Mouse (Mus musculus) heart, embryonic 10.5 days (tissue): ENCODE measurements at regions not wholly inside any gene's neighbourhood (a gene's known extent, or its start where the extent isn't known, plus 50 kb on each side); places are given as distances from the start of the nearest gene placed in this dataset.

Experiments used
- DNase-seq: peaks from one replicate; pipeline ENCODE4 v3.0.0-alpha.2; 2017; ENCODE audit warnings: low spot score
- H3K27ac ChIP-seq: fragments of 300-500 bp; sonication (generic); 2 replicates; pipeline ENCODE4 v1.5.1; 2016; ENCODE audit warnings: mild to moderate bottlenecking
- H3K27me3 ChIP-seq: fragments of 300-500 bp; sonication (generic); 2 replicates; pipeline ENCODE4 v1.6.1; 2016; ENCODE audit warnings: mild to moderate bottlenecking; ENCODE audit not compliant: poor library complexity, insufficient read depth, severe bottlenecking
- H3K36me3 ChIP-seq: fragments of 300-500 bp; sonication (generic); 2 replicates; pipeline ENCODE4 v1.6.1; 2016; ENCODE audit warnings: mild to moderate bottlenecking, moderate library complexity
- H3K4me1 ChIP-seq: fragments of 300-500 bp; sonication (generic); 2 replicates; pipeline ENCODE4 v1.6.1; 2016; ENCODE audit warnings: mild to moderate bottlenecking
- H3K4me3 ChIP-seq: fragments of 300-500 bp; sonication (generic); 2 replicates; pipeline ENCODE4 v1.5.1; 2016; ENCODE audit warnings: mild to moderate bottlenecking, moderate library complexity
- H3K9me3 ChIP-seq: fragments of 300-500 bp; sonication (generic); 2 replicates; pipeline ENCODE4 v1.6.1; 2016; ENCODE audit warnings: mild to moderate bottlenecking, moderate library complexity
- WGBS: fragments of 180-500 bp; shearing (Covaris S2); methylation state at CpG from one replicate; pipeline ENCODE4 v1.1.7; 2016; 5-methylcytosine and 5-hydroxymethylcytosine counted together

GRCm38 (mm10) chr1:137079401-137080003 is 119.3 kb upstream of the Nr5a2 start:
- Histone ChIP-seq H3K4me3 (no peak overlapping the region), H3K27me3 (no peaks in the 10 kb centered on the region), H3K36me3 (no peaks in the 10 kb centered on the region), H3K9me3 (no peaks in the 10 kb centered on the region), H3K4me1 (peaks cover 11% of the 10 kb centered on the region), H3K27ac (no peak overlapping the region)
- no peak for DNase-seq
- WGBS: 38% methylated on average over 11 of the region's 11 CpGs

GRCm38 (mm10) chr1:137074787-137075186 is 114.5 kb upstream of the Nr5a2 start:
- WGBS: 20% methylated on average over 9 of the region's 9 CpGs
- Histone ChIP-seq H3K9me3 (no peaks in the 10 kb centered on the region), H3K27ac (no peak overlapping the region), H3K4me1 (peaks cover 19% of the 10 kb centered on the region), H3K4me3 (no peak overlapping the region), H3K27me3 (no peaks in the 10 kb centered on the region), H3K36me3 (no peaks in the 10 kb centered on the region)
- no peak for DNase-seq

GRCm38 (mm10) chr1:137073857-137074572 is 113.8 kb upstream of the Nr5a2 start:
- Histone ChIP-seq H3K36me3 (no peaks in the 10 kb centered on the region), H3K4me1 (peaks cover 11% of the 10 kb centered on the region), H3K9me3 (no peaks in the 10 kb centered on the region), H3K27ac (0 out of 2 replicates have a peak overlapping the region, but pooled peaks have one; percentile 18), H3K4me3 (no peak overlapping the region), H3K27me3 (no peaks in the 10 kb centered on the region)
- DNase-seq: no peak
- WGBS: 29% methylated on average over 8 of the region's 8 CpGs

GRCm38 (mm10) chr1:137060914-137061313 is 100.7 kb upstream of the Nr5a2 start:
- Histone ChIP-seq H3K4me3 (no peak overlapping the region), H3K4me1 (no peaks in the 10 kb centered on the region), H3K36me3 (no peaks in the 10 kb centered on the region), H3K9me3 (no peaks in the 10 kb centered on the region), H3K27me3 (no peaks in the 10 kb centered on the region), H3K27ac (no peak overlapping the region)
- no peak for DNase-seq
- 84% methylated on average over 4 of the region's 4 CpGs for WGBS

GRCm38 (mm10) chr1:137053134-137053533 is 92.9 kb upstream of the Nr5a2 start:
- no peaks in the 10 kb centered on the region for H3K27me3 ChIP-seq
- H3K27ac ChIP-seq: no peak overlapping the region
- H3K36me3 ChIP-seq: no peaks in the 10 kb centered on the region
- H3K4me3 ChIP-seq: no peak overlapping the region
- no peak for DNase-seq
- no peaks in the 10 kb centered on the region for H3K4me1 ChIP-seq
- H3K9me3 ChIP-seq: no peaks in the 10 kb centered on the region

- Histone ChIP-seq H3K4me3 (no peak overlapping the region), H3K9me3 (no peaks in the 10 kb centered on the region), H3K27ac (no peak overlapping the region), H3K27me3 (no peaks in the 10 kb centered on the region), H3K4me1 (no peaks in the 10 kb centered on the region), H3K36me3 (no peaks in the 10 kb centered on the region)
- DNase-seq: no peak
- WGBS: 91% methylated on average over 13 of the region's 13 CpGs
These were observed 91.3 kb upstream of the Nr5a2 start for GRCm38 (mm10) chr1:137051515-137051914.

GRCm38 (mm10) chr1:137044076-137044475 is 83.8 kb upstream of the Nr5a2 start:
- H3K4me3 ChIP-seq: no peak overlapping the region
- no peaks in the 10 kb centered on the region for H3K9me3 ChIP-seq
- no peak for DNase-seq
- H3K36me3 ChIP-seq: no peaks in the 10 kb centered on the region
- 78% methylated on average over 6 of the region's 6 CpGs for WGBS
- H3K27ac ChIP-seq: no peak overlapping the region
- H3K27me3 ChIP-seq: no peaks in the 10 kb centered on the region
- no peaks in the 10 kb centered on the region for H3K4me1 ChIP-seq

- Histone ChIP-seq H3K27ac (no peak overlapping the region), H3K4me1 (no peaks in the 10 kb centered on the region), H3K9me3 (no peaks in the 10 kb centered on the region), H3K36me3 (no peaks in the 10 kb centered on the region), H3K27me3 (no peaks in the 10 kb centered on the region), H3K4me3 (no peak overlapping the region)
- DNase-seq: no peak
- WGBS: 86% methylated on average over 17 of the region's 17 CpGs
These were observed 82.3 kb upstream of the Nr5a2 start for GRCm38 (mm10) chr1:137042414-137043010.

GRCm38 (mm10) chr1:137040898-137041297 is 80.7 kb upstream of the Nr5a2 start:
- Histone ChIP-seq H3K36me3 (no peaks in the 10 kb centered on the region), H3K27ac (no peak overlapping the region), H3K4me3 (no peak overlapping the region), H3K9me3 (no peaks in the 10 kb centered on the region), H3K27me3 (no peaks in the 10 kb centered on the region), H3K4me1 (no peaks in the 10 kb centered on the region)
- DNase-seq: no peak
- WGBS: 52% methylated on average over 8 of the region's 8 CpGs

GRCm38 (mm10) chr1:137034586-137034985 is 74.3 kb upstream of the Nr5a2 start:
- Histone ChIP-seq H3K9me3 (no peaks in the 10 kb centered on the region), H3K4me1 (no peaks in the 10 kb centered on the region), H3K27me3 (no peaks in the 10 kb centered on the region), H3K27ac (no peak overlapping the region), H3K4me3 (no peak overlapping the region), H3K36me3 (no peaks in the 10 kb centered on the region)
- no peak for DNase-seq
- 83% methylated on average over 6 of the region's 6 CpGs for WGBS

- H3K4me3 ChIP-seq: no peak overlapping the region
- H3K4me1 ChIP-seq: no peaks in the 10 kb centered on the region
- no peaks in the 10 kb centered on the region for H3K9me3 ChIP-seq
- no peaks in the 10 kb centered on the region for H3K27me3 ChIP-seq
- no peak for DNase-seq
- no peak overlapping the region for H3K27ac ChIP-seq
- 54% methylated on average over 5 of the region's 5 CpGs for WGBS
- H3K36me3 ChIP-seq: no peaks in the 10 kb centered on the region
These were observed 73.4 kb upstream of the Nr5a2 start for GRCm38 (mm10) chr1:137033679-137034078.

- H3K27ac ChIP-seq: no peak overlapping the region
These were observed 63.5 kb upstream of the Nr5a2 start for GRCm38 (mm10) chr1:137023706-137024105.

GRCm38 (mm10) chr1:137020528-137020927 is 60.3 kb upstream of the Nr5a2 start:
- H3K9me3 ChIP-seq: no peaks in the 10 kb centered on the region
- H3K27me3 ChIP-seq: no peaks in the 10 kb centered on the region
- peak; percentile 27 for DNase-seq
- 81% methylated on average over 1 of the region's 1 CpGs for WGBS
- no peak overlapping the region for H3K27ac ChIP-seq
- no peaks in the 10 kb centered on the region for H3K36me3 ChIP-seq
- H3K4me3 ChIP-seq: no peak overlapping the region
- no peaks in the 10 kb centered on the region for H3K4me1 ChIP-seq

More at GRCm38 (mm10) chr1:137023706-137024105, 63.5 kb upstream of the Nr5a2 start:
- no peaks in the 10 kb centered on the region for H3K4me1 ChIP-seq
- no peaks in the 10 kb centered on the region for H3K36me3 ChIP-seq
- H3K27me3 ChIP-seq: no peaks in the 10 kb centered on the region
- H3K9me3 ChIP-seq: no peaks in the 10 kb centered on the region
- 84% methylated on average over 6 of the region's 6 CpGs for WGBS
- peak; percentile 24 for DNase-seq
- no peak overlapping the region for H3K4me3 ChIP-seq
